Mouse (Mus musculus) hindbrain, embryonic 10.5 days (tissue): Measurements from ENCODE around the gene Ccdc3. TPM values are rescaled to one million over a fixed set of nuclear protein-coding genes. Genes with fewer than 3 reads are reported as not detected.
"Not testable (repeated sequence)": the region's sequence is repeated elsewhere in the genome, so short reads cannot be mapped to it uniquely, and the experiment has no call there.

ENCODE experiments used
- DNase-seq: peaks from one replicate; pipeline ENCODE4 v3.0.0-alpha.2; 2017; ENCODE audit warnings: low spot score
- H3K27ac ChIP-seq: fragments of 300-500 bp; sonication (generic); 2 replicates; pipeline ENCODE4 v1.5.1; 2016; ENCODE audit warnings: mild to moderate bottlenecking, moderate library complexity
- H3K27me3 ChIP-seq: fragments of 300-500 bp; sonication (generic); 2 replicates; pipeline ENCODE4 v1.6.1; 2016; ENCODE audit warnings: mild to moderate bottlenecking; ENCODE audit not compliant: poor library complexity, insufficient read depth, severe bottlenecking
- H3K36me3 ChIP-seq: fragments of 300-500 bp; sonication (generic); 2 replicates; pipeline ENCODE4 v1.6.1; 2016; ENCODE audit warnings: mild to moderate bottlenecking, moderate library complexity
- H3K4me1 ChIP-seq: fragments of 300-500 bp; sonication (generic); replicated peaks from 2 replicates; pipeline ENCODE4 v1.6.1; 2016; ENCODE audit warnings: mild to moderate bottlenecking
- H3K4me3 ChIP-seq: fragments of 300-500 bp; sonication (generic); 2 replicates; pipeline ENCODE4 v1.5.1; 2016; ENCODE audit warnings: mild to moderate bottlenecking, moderate library complexity
- H3K9me3 ChIP-seq: fragments of 300-500 bp; sonication (generic); 2 replicates; pipeline ENCODE4 v1.6.1; 2016; ENCODE audit warnings: mild to moderate bottlenecking, moderate library complexity
- WGBS: fragments of 180-500 bp; shearing (Covaris S2); methylation state at CpG from one replicate; pipeline ENCODE4 v1.1.7; 2016; 5-methylcytosine and 5-hydroxymethylcytosine counted together
- polyA plus RNA-seq: library from polyadenylated mRNA; unstranded; fragments of >200 nt; fragmentation: Nextera tagmentation; extraction: Ambion mirVana; gene quantifications from 2 replicates; pipeline ENCODE4 v1.2.1, GENCODE M21; 2016

Gene Ccdc3
- polyA plus RNA-seq, 1 experiment from 2014 or later: 6.9 TPM

GRCm38 (mm10) chr2:5241469-5241897, 103.9 kb downstream of the Ccdc3 start:
- no peaks in the 10 kb centered on the region for H3K36me3 ChIP-seq
- 77% methylated on average over 6 of the region's 6 CpGs for WGBS
- H3K27me3 ChIP-seq: no peaks in the 10 kb centered on the region
- H3K4me3 ChIP-seq: no peak overlapping the region
- H3K27ac ChIP-seq: no peak overlapping the region
- no peaks in the 10 kb centered on the region for H3K9me3 ChIP-seq
- DNase-seq: no peak
- peaks cover 4% of the 10 kb centered on the region; the same call in 1 of the 2 replicates for H3K4me1 ChIP-seq

- H3K27ac ChIP-seq, H3K4me3 ChIP-seq, H3K9me3 ChIP-seq, H3K36me3 ChIP-seq, H3K27me3 ChIP-seq, DNase-seq, H3K4me1 ChIP-seq: not testable (repeated sequence)
- WGBS: 97% methylated on average over 6 of the region's 6 CpGs
These were observed 111.6 kb downstream of the Ccdc3 start for GRCm38 (mm10) chr2:5249199-5249598.

GRCm38 (mm10) chr2:5249969-5250368, 112.4 kb downstream of the Ccdc3 start:
- no peak for DNase-seq
- Histone ChIP-seq H3K9me3 (no peaks in the 10 kb centered on the region), H3K36me3 (no peaks in the 10 kb centered on the region), H3K27me3 (no peaks in the 10 kb centered on the region), H3K4me3 (no peak overlapping the region), H3K4me1 (peaks cover 5% of the 10 kb centered on the region; the same call in 1 of the 2 replicates), H3K27ac (no peak overlapping the region)
- 80% methylated on average over 12 of the region's 12 CpGs for WGBS

GRCm38 (mm10) chr2:5258250-5258649, 120.7 kb downstream of the Ccdc3 start:
- Histone ChIP-seq H3K4me1 (no peaks in the 10 kb centered on the region), H3K27ac (no peak overlapping the region), H3K27me3 (no peaks in the 10 kb centered on the region), H3K4me3 (no peak overlapping the region), H3K9me3 (no peaks in the 10 kb centered on the region), H3K36me3 (no peaks in the 10 kb centered on the region)
- 90% methylated on average over 3 of the region's 3 CpGs for WGBS
- DNase-seq: no peak

- no peak overlapping the region for H3K27ac ChIP-seq
- no peak overlapping the region for H3K4me3 ChIP-seq
- H3K27me3 ChIP-seq: no peaks in the 10 kb centered on the region
- no peaks in the 10 kb centered on the region for H3K9me3 ChIP-seq
- H3K4me1 ChIP-seq: no peaks in the 10 kb centered on the region
- WGBS: 93% methylated on average over 2 of the region's 2 CpGs
- H3K36me3 ChIP-seq: no peaks in the 10 kb centered on the region
- no peak for DNase-seq
These were observed 124.7 kb downstream of the Ccdc3 start for GRCm38 (mm10) chr2:5262279-5262678.

DNA sequence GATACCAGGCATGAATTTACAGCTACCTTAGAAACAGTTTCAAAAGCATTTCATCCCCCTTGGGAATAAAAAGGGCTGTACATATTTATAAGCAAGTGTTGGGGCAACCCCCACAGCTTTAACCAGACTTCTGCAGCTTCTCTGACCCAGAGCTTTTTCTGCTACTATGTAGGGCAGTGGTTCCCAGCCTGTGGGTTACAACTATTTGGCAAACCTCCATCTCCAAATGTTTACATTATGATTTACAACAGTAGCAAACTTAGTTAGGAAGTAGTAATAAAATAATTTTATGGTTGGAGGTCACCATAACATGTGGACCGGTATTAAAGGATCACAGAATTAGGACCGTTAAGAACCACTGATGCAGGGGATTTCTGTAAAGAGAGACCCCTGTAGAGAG, 130.4 kb downstream of the Ccdc3 start:
- Histone ChIP-seq H3K9me3 (no peaks in the 10 kb centered on the region), H3K4me3 (no peak overlapping the region), H3K36me3 (no peaks in the 10 kb centered on the region), H3K27me3 (no peaks in the 10 kb centered on the region), H3K27ac (no peak overlapping the region), H3K4me1 (no peaks in the 10 kb centered on the region)
- no peak for DNase-seq
- 87% methylated on average over 2 of the region's 2 CpGs for WGBS

Other genes starting within 250 kb of the Ccdc3 start
- 37.3 and 37.5 TPM in 2 replicates for gene Phyh, start 218.8 kb upstream of the Ccdc3 start, polyA plus RNA-seq
- gene Ucma, start 161.7 kb upstream of the Ccdc3 start, polyA plus RNA-seq: 0.21 TPM in 1 of 2 replicates, not detected in the other
- 46.0 and 62.4 TPM in 2 replicates for gene Mcm10, start 125.0 kb upstream of the Ccdc3 start, polyA plus RNA-seq
- 3.7 and 5.2 TPM in 2 replicates for gene Optn, start 73.7 kb upstream of the Ccdc3 start, polyA plus RNA-seq